Mouse (Mus musculus): Measurements from ENCODE around the gene Gpr183.

The Gpr183 gene

GRCm38 (mm10) chr14:121906341-121906991 is 58.5 kb downstream of the Gpr183 start:
- peak; percentile 41 for DNase-seq (ENCODE audit: low read depth, low spot score)

DNA sequence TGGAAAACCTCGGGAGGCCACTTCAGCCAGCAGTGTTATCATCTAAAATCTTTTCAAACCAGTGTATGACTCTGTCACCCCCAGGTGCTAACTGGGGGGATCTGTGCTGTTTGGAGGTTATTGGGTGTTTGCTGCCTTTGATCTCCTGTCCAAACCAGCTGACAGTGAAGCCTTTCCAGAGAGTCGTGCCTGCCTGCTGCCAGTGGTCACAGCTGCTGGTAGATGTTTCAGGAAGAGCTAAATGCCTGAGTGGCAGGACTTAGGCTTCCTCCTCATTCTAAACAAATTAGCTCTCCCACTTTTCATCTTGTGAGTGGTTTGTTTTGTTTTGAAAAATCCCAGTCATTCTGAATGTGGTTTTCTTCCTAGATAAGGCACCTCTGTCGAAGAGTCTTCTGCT is 60.2 kb downstream of the Gpr183 start:
- DNase-seq (ENCODE audit: low read depth, low spot score): no peak

GRCm38 (mm10) chr14:121903381-121903876 is 61.6 kb downstream of the Gpr183 start:
- peak; percentile 42 for DNase-seq (ENCODE audit: low read depth, low spot score)

Measured in CD4-positive helper T cell, adult 2 months (primary cell).